Mouse (Mus musculus) liver, postnatal 0 days (tissue): ENCODE data around the gene Hecw2.

Source experiments
- CTCF ChIP-seq: sonication (generic); IDR thresholded peaks from 2 replicates; pipeline ENCODE4 v1.5.1; 2016; ENCODE audit warnings: antibody characterized with exemption, low read depth
- EP300 ChIP-seq: IDR thresholded peaks from 2 replicates; pipeline ENCODE4 v1.6.1; 2016; ENCODE audit warnings: antibody characterized with exemption, low read depth, mild to moderate bottlenecking

GRCm38 (mm10) chr1:53978514-53978831 is 216.5 kb downstream of the Hecw2 start:
- TF ChIP-seq CTCF (no peak), EP300 (no peak)
